Mouse (Mus musculus) small intestine, adult 2 months (tissue): ENCODE measurements at regions not wholly inside any gene's neighbourhood (a gene's known extent, or its start where the extent isn't known, plus 50 kb on each side); places are given as distances from the start of the nearest gene placed in this dataset.

Source experiments
- CTCF ChIP-seq: fragments of 200-500 bp; IDR thresholded peaks from 2 replicates; pipeline ENCODE4 v1.5.1; 2012; ENCODE audit warnings: low read depth, mild to moderate bottlenecking, control low read depth, inconsistent platforms, low read length, moderate library complexity, mixed read lengths; ENCODE audit not compliant: insufficient replicate concordance, insufficient read length; ENCODE audit errors: extremely low read depth
- POLR2A ChIP-seq: fragments of 200-500 bp; IDR thresholded peaks from 2 replicates; pipeline ENCODE4 v1.6.1; 2012; ENCODE audit warnings: low read depth, mild to moderate bottlenecking, control low read depth, inconsistent platforms, low read length, moderate library complexity

DNA sequence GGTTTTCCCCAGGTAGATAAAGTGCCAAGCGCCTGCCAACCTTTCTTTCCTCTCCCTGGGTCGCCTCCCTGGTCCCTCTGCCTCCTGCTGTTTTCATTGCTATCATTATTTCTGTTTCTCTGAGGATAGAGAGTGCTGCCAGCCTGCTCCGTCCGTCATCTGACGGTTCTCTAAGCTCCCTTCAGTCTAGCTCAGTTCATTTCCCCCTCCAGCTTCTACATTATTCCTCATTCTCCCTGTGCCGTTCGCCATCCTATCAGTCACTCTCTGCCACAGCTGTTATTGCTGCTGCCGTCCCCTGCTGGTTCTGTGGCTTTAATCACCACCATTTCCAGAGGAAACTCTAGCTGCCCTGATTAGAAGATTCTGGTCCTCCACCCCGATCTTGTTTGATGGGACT is 84.7 kb upstream of the Rfx3 start:
- TF ChIP-seq CTCF (no peak), POLR2A (no peak)
